Mouse (Mus musculus): Measurements from ENCODE around the gene Serpina10.
"Not testable (repeated sequence)": the region's sequence is repeated elsewhere in the genome, so short reads cannot be mapped to it uniquely, and the experiment has no call there.

The Serpina10 gene

DNA sequence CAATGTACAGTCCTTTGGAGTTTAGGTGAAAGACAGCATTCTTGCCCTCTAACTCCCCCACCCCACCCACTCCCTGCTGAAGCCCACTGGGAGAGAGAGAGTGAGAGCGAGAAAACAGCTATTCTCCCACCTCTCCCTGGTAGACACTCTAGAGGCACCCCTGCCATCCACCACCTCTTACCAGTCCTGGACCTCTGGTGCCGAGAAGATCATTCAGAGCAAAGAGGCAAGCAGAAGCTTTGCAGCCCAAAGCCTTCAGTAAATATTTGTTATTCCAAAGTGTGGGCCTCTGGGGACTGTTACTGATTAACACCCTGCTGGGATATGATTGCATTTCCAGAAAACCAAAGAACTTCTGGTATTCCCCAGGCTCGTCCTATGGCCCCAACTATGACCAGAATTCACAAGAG lies at the start of gene Serpina10:
Gene Serpina10, minus strand, starts transcription at position 242 of the 410 bp plus-strand sequence.
- no peak for DNase-seq (ENCODE audit: low read depth)

GRCm38 (mm10) chr12:103679853-103680252 lies 48.6 kb upstream of the Serpina10 start:
- DNase-seq (ENCODE audit: low read depth): not testable (repeated sequence)

GRCm38 (mm10) chr12:103676039-103676438 lies 44.8 kb upstream of the Serpina10 start, which contains the start of gene Serpina16:
Serpina16 (minus strand) TSS chr12:103676139.
- no peak for DNase-seq (ENCODE audit: low read depth)

DNA sequence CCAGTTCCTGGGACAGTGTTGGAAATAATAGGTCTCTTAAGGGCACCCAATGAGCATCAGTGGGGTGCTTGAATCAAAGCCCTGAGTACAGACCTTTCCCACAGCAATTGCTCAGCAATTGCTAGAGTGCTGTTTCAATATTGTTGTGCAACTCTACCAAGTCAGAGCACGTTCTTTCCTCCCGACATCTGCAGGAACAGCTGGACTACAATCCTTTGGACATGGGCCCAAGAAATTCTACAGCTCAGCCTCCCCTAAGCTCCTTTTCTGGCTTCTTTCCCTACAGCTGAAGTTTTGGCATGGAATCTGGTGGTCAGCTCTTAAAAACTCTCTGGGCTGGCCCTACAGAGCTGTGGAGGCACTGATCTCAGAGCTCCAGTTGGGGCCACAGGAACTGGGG lies 41.9 kb upstream of the Serpina10 start:
- no peak for DNase-seq (ENCODE audit: low read depth)

DNA sequence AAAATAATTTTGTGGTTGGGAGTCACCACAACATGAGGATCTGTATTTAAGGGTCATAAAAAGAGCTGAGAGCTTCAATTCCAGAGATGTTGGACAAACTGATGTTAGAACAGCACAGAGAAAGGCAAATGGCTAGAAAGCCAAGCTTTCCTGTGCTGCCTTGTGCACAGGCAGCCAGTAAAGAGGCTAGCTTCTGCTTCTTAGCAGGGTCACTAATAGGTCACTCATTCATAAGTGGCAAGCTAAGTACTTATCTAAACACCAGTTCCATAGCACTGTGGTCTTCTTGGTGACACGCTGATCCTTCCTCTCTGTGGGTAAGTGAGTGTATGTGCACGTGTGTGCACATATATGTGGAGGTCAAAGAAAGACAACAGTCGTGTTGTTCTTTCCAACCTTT lies 40.2 kb upstream of the Serpina10 start:
- DNase-seq (ENCODE audit: low read depth): no peak

DNA sequence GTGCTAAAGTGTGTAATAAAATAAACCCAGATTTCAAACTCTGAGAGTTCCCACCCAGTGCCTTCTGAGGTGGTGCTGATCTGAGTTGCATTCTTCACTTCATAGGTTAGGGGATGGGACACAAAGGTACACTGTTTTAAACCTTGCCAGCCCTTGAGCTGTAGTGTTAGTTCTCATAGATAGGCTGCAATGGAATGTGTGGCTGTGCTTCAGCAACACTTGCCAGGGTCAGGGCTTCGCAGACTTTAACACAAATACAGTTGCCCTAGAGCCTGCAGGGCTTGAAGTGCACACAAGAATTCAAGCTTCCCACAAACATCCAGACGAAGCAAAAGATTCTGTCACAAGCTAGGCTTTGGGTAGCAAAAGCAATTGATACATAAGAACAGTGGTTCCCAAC lies 39.7 kb upstream of the Serpina10 start:
- DNase-seq (ENCODE audit: low read depth): no peak

DNA sequence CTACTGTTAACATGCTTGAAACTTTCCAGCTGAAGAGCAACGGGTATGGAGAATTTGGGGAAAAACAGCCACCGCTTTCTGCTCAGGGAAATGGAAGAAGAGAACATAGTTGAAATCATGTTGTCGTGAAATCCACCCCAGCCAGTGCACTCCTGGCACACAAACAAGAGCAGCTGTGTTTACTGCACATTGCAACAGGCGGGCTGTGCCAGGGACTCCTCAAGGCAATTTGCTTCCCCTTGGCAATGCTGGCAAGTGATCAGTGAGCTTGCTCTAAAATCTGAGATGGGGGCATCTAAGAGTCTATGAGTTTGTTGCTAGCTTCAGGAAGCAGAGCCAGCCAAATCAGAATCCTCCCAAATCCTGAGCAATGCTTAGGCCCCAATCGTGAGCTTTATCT lies 39.1 kb upstream of the Serpina10 start:
- DNase-seq (ENCODE audit: low read depth): no peak

- no peak for DNase-seq (ENCODE audit: low read depth)
These were observed 34.0 kb upstream of the Serpina10 start for GRCm38 (mm10) chr12:103665286-103665685.

DNA sequence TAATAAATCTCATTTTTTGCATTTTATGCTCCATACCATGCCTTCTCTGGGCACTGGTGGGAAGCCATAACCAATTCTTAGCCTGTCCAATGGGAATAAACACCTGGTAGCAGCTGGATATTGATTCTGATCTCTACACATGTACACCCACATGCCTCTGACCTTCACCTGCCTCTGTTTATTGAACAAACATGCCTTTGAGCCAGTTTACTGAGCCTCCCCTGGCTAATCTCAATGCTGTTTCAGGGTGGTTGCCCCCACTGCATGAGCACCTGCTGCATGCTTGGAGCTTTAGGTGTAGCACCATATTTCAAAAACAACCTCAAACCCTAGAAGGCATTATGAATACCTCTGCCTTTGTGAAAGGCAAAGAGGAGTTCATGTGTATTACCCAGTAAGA lies 30.8 kb upstream of the Serpina10 start:
- DNase-seq (ENCODE audit: low read depth): not testable (repeated sequence)

DNA sequence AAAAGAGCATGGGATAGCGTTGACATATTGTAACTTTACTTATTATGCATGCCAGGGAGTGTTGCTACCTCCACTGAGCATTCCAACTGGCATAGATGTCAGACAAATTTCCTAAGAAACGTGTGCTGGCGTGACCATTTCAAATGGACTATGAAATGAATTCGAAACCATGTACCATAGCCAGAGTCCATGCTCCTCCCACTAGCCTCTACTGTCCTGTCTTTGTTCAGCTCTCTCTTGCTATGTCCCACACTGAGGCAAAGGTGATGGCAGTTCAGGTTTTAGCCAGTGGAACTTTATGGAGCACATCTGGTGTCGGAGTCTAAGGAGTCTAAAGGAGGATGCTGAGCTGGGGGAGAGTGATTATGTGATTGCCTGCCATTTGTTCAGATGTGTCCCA lies 28.8 kb upstream of the Serpina10 start:
- no peak for DNase-seq (ENCODE audit: low read depth)

GRCm38 (mm10) chr12:103659171-103659570 lies 27.9 kb upstream of the Serpina10 start:
- DNase-seq (ENCODE audit: low read depth): no peak

DNA sequence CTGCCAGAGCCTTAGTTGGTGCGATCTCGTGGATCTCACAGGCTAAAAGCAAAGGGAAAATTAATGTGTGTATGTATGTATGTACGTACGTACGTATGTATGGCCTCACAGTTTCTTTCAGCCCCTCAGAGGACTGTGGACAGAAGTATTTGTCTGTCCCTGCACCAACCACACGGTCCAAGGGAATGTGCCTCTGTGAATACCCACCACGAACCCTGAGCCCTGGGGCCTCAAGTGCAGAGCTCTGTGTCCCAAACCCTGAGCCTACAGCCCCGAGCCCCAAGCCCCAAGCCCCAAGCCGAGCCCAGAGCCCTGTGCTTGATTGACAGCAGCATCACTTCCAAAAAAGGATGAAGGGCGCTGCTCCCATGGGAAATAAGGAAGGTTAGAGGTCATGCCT lies 26.7 kb upstream of the Serpina10 start:
- DNase-seq (ENCODE audit: low read depth): no peak

GRCm38 (mm10) chr12:103656848-103657626 lies 25.8 kb upstream of the Serpina10 start, which contains the start of gene Serpina6:
Serpina6 (minus strand) TSS chr12:103657212.
- no peak for DNase-seq (ENCODE audit: low read depth)

GRCm38 (mm10) chr12:103655123-103656044 lies 24.1 kb upstream of the Serpina10 start:
- no peak for DNase-seq (ENCODE audit: low read depth)

DNA sequence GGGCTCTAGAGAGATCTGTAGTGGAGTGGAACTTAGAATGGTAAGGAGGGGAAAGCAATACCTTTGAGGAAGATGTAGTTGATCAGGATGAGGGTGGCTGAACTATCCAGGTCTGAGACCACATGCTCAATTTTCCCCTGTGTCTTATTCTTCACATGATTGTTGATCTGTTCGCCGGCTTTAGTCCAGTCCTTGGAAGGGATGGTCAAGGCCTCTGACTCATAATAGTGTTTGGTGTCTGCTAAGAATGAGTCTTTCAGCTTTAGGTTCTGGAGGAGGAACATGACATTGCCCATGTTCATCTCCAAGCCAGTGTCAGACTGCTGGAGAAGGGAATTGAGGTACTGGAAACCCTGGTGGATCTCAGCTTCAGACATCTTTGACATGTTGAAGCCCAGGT lies 22.6 kb upstream of the Serpina10 start:
- no peak for DNase-seq (ENCODE audit: low read depth)

DNA sequence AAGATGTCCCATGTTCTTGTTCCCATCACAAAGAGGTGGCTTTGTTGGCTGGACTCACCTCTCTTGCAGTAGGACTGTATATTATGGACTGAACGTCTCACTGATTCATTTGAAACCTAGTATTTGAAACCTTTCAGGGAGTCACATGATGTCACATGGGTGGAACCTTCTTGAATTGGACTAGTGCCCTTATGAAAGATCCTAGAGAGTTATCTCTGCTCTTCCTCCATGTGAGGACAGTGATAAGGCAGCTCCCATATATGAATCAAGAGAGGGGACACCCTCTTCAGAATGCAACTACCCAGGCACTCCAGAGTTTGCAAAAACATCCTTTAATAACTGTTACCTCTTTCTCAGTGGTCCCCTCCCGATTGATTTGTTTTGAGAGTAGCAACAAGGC lies 15.1 kb upstream of the Serpina10 start:
- no peak for DNase-seq (ENCODE audit: low read depth)

DNA sequence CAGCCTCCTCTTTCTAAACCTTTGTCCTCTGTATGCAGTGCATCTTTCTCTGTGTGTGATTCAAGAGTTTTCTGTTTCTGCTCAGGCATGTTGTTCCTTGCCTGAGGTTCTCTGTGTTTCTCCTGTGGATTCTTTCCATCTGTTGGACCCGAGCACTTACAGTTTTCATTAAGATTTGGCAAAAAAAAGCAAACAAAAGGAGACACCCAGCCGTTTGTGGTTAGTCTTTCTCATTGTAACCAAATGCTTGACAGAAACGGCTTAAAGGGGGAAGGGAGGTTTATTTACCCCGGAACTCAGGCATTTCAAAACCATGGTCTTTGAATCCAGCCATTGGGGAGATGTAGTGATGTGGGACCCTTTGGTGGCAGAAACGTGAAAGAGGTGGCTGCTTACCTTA lies 13.4 kb upstream of the Serpina10 start:
- DNase-seq (ENCODE audit: low read depth): no peak

GRCm38 (mm10) chr12:103643818-103644217 lies 12.6 kb upstream of the Serpina10 start:
- DNase-seq (ENCODE audit: low read depth): no peak

DNA sequence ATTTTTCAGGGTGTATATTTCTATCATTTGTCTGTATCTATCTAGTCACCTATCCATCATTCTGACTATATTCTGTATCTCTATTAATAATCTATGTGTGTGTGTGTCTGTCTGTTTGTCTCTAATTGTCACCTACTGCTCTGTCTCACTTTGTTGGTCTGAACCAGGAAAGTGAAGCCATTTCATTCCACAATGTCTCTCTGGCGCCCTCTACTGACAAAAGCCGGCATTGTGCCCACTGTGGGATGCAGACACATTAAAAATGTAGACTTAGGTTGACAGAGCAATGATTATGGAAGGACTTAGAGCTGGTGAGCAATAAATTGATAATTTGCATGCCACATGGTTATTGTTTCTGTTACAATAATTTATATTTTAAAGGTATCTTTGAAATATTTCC lies 12.1 kb upstream of the Serpina10 start:
- peak; percentile 48 for DNase-seq (ENCODE audit: low read depth)

DNA sequence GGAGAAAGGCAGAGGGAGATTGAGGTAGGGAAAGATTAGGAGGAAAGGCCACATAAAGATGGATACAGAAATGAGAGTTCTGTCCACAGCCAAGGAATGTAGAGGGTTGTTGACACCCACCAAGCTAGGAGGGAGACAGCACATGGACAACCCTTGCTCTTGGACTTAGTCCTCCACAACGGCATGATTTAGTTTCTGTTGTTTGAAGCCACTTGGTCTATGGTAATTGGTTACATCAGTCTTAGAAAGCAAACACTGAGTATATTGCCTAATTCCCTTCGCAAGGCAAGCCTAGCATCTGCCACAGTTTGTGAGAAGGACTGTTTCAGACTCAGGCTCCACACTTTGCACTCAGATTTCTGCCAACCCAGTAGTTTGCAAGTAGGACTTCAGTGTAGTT lies 4.6 kb upstream of the Serpina10 start:
- no peak for DNase-seq (ENCODE audit: low read depth)

GRCm38 (mm10) chr12:103634430-103634829 lies 3.2 kb upstream of the Serpina10 start:
- no peak for DNase-seq (ENCODE audit: low read depth)

- no peak for DNase-seq (ENCODE audit: low read depth)
These were observed 14.4 kb downstream of the Serpina10 start for GRCm38 (mm10) chr12:103616860-103617261.

- no peak for DNase-seq (ENCODE audit: low read depth)
These were observed 15.5 kb downstream of the Serpina10 start for GRCm38 (mm10) chr12:103615734-103616133.
